Mouse (Mus musculus) small intestine, adult 2 months (tissue): Measurements from ENCODE around the gene Sept9.

ENCODE experiments used
- CTCF ChIP-seq: fragments of 200-500 bp; IDR thresholded peaks from 2 replicates; pipeline ENCODE4 v1.5.1; 2012; ENCODE audit warnings: low read depth, mild to moderate bottlenecking, control low read depth, inconsistent platforms, low read length, moderate library complexity, mixed read lengths; ENCODE audit not compliant: insufficient replicate concordance, insufficient read length; ENCODE audit errors: extremely low read depth
- POLR2A ChIP-seq: fragments of 200-500 bp; IDR thresholded peaks from 2 replicates; pipeline ENCODE4 v1.6.1; 2012; ENCODE audit warnings: low read depth, mild to moderate bottlenecking, control low read depth, inconsistent platforms, low read length, moderate library complexity

DNA sequence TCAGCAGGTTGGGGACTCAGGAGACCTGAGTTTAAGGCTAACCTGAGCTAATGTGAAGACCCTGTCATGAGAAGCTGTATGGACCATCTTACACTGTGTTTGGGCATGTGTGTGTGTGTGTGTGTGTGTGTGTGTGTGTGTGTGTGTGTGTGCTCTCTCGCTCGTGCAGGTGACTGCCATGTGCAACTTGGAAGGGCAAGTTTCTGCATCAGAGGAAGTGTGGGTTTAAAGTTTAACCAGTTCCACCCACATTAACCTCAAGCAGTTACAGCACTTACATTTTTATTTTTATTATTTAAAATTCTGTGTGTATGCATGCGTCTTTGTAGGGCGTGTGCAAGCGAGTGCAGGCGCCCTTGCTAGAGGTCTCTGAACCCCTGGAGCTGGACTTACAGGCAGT is 100.3 kb downstream of the Sept9 start:
- TF ChIP-seq CTCF (no peak), POLR2A (no peak)
